Mouse (Mus musculus): ENCODE data around the gene Mcu. TPM values are rescaled to one million over a fixed set of nuclear protein-coding genes. Genes with fewer than 3 reads are reported as not detected.

The Mcu gene
- polyA plus RNA-seq, 2 experiments, result 3.5 to 7.9 TPM

DNA sequence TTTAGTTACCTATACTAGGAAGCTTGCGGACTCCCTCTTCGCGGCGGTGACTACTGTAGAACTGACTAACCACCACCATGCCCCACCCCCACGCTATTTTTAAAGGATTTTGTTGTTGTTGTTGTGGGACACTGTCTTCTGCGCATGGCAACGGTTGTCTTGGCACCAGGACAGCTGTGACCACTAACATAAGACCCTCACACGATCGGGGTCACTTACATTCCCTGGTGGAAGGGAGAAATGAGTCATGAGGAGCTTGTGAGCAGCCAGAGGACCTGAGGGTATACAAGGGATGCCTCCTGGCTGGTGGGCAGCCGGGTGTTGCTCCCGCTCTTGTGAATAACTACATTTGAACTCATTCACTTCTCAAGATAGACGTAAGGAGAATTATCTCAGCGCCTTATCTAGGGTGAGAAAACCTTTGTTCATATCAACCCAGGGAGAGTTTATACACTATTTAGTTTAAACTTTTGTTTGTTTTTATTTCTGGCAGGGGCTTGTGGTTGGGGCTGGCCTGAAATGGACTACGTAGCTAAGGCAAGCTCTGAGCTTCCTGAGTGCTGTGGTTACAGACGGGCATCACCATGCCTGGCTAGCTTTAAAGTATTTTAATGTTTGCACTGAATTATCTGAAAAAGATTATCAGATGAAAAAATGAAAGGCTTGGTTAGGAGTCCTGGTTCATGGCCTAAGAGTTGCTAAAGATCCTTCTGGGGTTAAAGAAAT lies 101.6 kb downstream of the Mcu start:
- WGBS (ENCODE audit: insufficient replicate concordance), result 65% methylated on average over 15 of the region's 15 CpGs
- DNase-seq (ENCODE audit: low read depth in 3 of 3, low spot score in 3 of 3), result no peak

DNA sequence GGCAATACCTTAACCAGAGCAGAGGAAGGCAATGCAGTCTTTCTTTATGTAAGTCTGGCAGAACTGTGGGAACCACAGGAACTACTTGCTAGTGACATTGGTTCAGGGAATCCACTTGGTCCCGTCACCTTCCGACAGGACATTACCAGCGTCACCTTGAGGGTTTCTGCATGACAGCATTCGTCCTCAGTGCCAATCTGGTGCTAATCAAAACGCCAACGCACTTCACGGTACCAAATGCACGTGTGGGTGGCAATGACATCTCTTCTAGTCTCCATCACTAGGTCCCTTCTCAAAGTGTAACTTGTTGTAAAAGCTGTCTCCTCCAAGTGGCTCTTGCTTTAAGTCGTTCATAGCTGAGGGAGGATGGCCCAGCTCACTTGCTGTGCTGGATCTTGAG lies 104.3 kb downstream of the Mcu start:
- Histone ChIP-seq H3K4me3 (ENCODE audit: insufficient read depth in 1 of 2, low read depth in 2 of 2, low read length in 2 of 2) (no peak overlapping the region), H3K36me3 (replicated peaks; ENCODE audit: control insufficient read depth, insufficient read depth, low read depth) (no peaks in the 10 kb centered on the region), H3K4me2 (ENCODE audit: low read depth) (no peak overlapping the region), H3K4me1 (replicated peaks; ENCODE audit: control insufficient read depth in 2 of 2, insufficient read depth in 2 of 2, low read length in 1 of 2) (peaks cover 0 to 6% of the 10 kb centered on the region in 2 experiments; a peak in 2 of 4 replicates), H3K27ac (no peak overlapping the region), H3K9me3 (ENCODE audit: control insufficient read depth, low read length) (no peaks in the 10 kb centered on the region), H3K27me3 (ENCODE audit: control insufficient read depth, insufficient read depth, low read length) (no peaks in the 10 kb centered on the region), H3K9ac (replicated peaks) (no peak overlapping the region)
- no peak for ATAC-seq (ENCODE audit: insufficient read depth)
- no peak for DNase-seq (ENCODE audit: low read depth in 3 of 3, low spot score in 3 of 3)
- 71% methylated on average over 9 of the region's 9 CpGs for WGBS (ENCODE audit: insufficient replicate concordance)
- no peak for TF ChIP-seq EP300 (IDR thresholded peaks at IDR 0.05; ENCODE audit: low read depth)

More for the DNA sequence above, 101.6 kb downstream of the Mcu start:
- peaks cover 0 to 6% of the 10 kb centered on the region in 2 experiments; a peak in 2 of 4 replicates for H3K4me1 ChIP-seq (replicated peaks; ENCODE audit: control insufficient read depth in 2 of 2, insufficient read depth in 2 of 2, low read length in 1 of 2)
- H3K27me3 ChIP-seq (ENCODE audit: control insufficient read depth, insufficient read depth, low read length), result no peaks in the 10 kb centered on the region
- no peaks in the 10 kb centered on the region for H3K36me3 ChIP-seq (replicated peaks; ENCODE audit: control insufficient read depth, insufficient read depth, low read depth)
- no peaks in the 10 kb centered on the region for H3K9me3 ChIP-seq (ENCODE audit: control insufficient read depth, low read length)
- no peak overlapping the region for H3K27ac ChIP-seq
- no peak overlapping the region for H3K4me3 ChIP-seq (ENCODE audit: insufficient read depth in 1 of 2, low read depth in 2 of 2, low read length in 2 of 2)
- TF ChIP-seq CTCF (IDR thresholded peaks at IDR 0.05; ENCODE audit: low read depth) (no peak), EP300 (IDR thresholded peaks at IDR 0.05; ENCODE audit: low read depth) (no peak)
- no peak overlapping the region for H3K9ac ChIP-seq (replicated peaks)
- H3K4me2 ChIP-seq (ENCODE audit: low read depth), result no peak overlapping the region
- ATAC-seq (ENCODE audit: insufficient read depth), result no peak

DNA sequence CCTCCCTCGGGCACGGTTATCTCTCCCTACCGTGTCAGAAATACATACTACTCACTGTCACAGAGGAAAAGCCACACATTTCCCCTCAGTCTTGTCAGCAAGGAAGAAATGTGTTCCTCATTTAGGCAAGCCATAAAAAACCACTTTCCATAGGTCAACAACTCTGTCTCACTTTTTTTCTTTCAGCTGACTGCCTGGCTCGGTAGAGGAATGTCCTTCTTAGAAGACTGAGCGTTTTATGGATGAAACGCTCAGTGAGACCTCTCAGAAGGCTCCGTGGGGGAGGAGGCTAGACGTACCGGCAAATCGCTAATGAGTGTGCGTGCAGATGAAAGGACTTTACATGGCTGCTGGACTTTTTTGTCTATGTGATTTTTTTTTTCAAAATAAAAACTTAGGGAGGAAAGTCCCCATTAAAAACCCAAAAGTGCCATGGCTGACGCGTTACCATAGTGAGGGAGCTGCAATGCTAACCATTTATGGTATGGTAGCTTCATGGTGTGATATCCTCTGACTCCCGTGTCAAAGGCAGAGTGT lies 105.0 kb downstream of the Mcu start:
- ATAC-seq (ENCODE audit: insufficient read depth), result no peak
- 35% methylated on average over 14 of the region's 14 CpGs for WGBS (ENCODE audit: insufficient replicate concordance)
- Histone ChIP-seq H3K27ac (no peak overlapping the region), H3K4me1 (replicated peaks; ENCODE audit: control insufficient read depth in 2 of 2, insufficient read depth in 2 of 2, low read length in 1 of 2) (peaks cover 0 to 6% of the 10 kb centered on the region in 2 experiments; a peak in 2 of 4 replicates), H3K4me2 (ENCODE audit: low read depth) (no peak overlapping the region), H3K9me3 (ENCODE audit: control insufficient read depth, low read length) (no peaks in the 10 kb centered on the region), H3K27me3 (ENCODE audit: control insufficient read depth, insufficient read depth, low read length) (no peaks in the 10 kb centered on the region), H3K36me3 (replicated peaks; ENCODE audit: control insufficient read depth, insufficient read depth, low read depth) (no peaks in the 10 kb centered on the region), H3K9ac (replicated peaks) (no peak overlapping the region), H3K4me3 (ENCODE audit: insufficient read depth in 1 of 2, low read depth in 2 of 2, low read length in 2 of 2) (no peak overlapping the region)
- TF ChIP-seq EP300 (IDR thresholded peaks at IDR 0.05; ENCODE audit: low read depth) (no peak), CTCF (IDR thresholded peaks at IDR 0.05; ENCODE audit: low read depth) (no peak)
- no peak for DNase-seq (ENCODE audit: low read depth in 3 of 3, low spot score in 3 of 3)

DNA sequence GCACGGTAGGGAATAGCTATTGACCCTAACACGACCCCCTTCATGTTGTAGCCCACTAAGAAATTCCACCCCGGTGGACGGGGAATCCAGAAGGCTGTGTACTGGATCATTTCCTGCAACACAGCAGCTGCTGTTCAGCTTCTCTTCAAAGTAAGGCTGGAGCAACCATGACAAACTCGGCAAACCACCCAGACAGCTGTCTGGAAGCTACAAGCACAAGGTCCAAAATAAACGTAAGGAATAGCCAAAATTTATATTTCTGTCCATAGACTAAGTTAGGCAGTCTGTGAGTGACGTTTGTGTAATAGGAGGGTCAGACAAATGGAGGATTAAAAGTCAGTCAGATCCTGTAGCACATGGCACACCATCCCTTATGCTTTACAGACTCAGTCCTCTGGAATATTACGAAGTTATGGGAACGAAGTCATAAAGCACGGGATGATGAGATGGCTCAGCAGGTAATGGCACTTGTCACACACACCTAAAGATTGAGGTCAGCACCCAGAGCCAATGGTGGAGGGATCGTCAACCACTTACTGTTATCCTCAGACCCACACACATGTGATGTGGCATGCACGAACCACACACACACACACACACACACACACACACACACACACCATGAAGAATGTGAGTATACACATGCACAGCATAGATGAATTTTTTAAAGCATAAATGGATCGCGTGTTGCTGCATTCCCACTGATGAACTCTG lies 105.6 kb downstream of the Mcu start:
- no peak for TF ChIP-seq EP300 (IDR thresholded peaks at IDR 0.05; ENCODE audit: low read depth)
- TF ChIP-seq CTCF (IDR thresholded peaks at IDR 0.05; ENCODE audit: low read depth), result no peak
- Histone ChIP-seq H3K4me3 (ENCODE audit: insufficient read depth in 1 of 2, low read depth in 2 of 2, low read length in 2 of 2) (no peak overlapping the region), H3K36me3 (replicated peaks; ENCODE audit: control insufficient read depth, insufficient read depth, low read depth) (no peaks in the 10 kb centered on the region), H3K9me3 (ENCODE audit: control insufficient read depth, low read length) (no peaks in the 10 kb centered on the region), H3K9ac (replicated peaks) (no peak overlapping the region), H3K4me1 (replicated peaks; ENCODE audit: control insufficient read depth in 2 of 2, insufficient read depth in 2 of 2, low read length in 1 of 2) (peaks cover 0 to 6% of the 10 kb centered on the region in 2 experiments; a peak in 2 of 4 replicates), H3K27me3 (ENCODE audit: control insufficient read depth, insufficient read depth, low read length) (no peaks in the 10 kb centered on the region), H3K27ac (no peak overlapping the region), H3K4me2 (ENCODE audit: low read depth) (no peak overlapping the region)
- DNase-seq (ENCODE audit: low read depth in 3 of 3, low spot score in 3 of 3), result no peak
- ATAC-seq (ENCODE audit: insufficient read depth), result no peak
- 52% methylated on average over 14 of the region's 14 CpGs for WGBS (ENCODE audit: insufficient replicate concordance)

DNA sequence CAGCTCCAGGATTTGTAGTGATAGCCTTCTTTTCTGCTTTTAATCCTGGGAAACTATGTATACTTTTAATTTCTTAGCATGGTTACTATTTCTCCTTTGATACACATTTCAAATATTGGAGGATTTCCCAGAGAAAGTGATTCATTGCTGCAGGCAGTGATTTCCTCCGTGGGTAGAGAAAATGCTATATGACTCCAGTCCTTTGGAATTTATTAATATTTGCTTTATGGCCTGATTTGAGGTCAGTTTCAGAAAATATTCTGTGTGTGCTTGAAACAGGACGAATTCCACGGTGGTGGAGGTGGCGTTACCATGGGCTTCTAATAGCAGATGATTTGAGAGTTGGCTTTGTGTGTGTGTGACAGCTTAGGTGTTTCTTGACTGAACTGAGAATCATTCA lies 107.3 kb downstream of the Mcu start:
- 66% methylated on average over 4 of the region's 4 CpGs for WGBS (ENCODE audit: insufficient replicate concordance)

More for the DNA sequence above, 107.3 kb downstream of the Mcu start:
- Histone ChIP-seq H3K4me1 (replicated peaks; ENCODE audit: control insufficient read depth in 2 of 2, insufficient read depth in 2 of 2, low read length in 1 of 2) (peaks cover 0 to 6% of the 10 kb centered on the region in 2 experiments; a peak in 2 of 4 replicates), H3K27me3 (ENCODE audit: control insufficient read depth, insufficient read depth, low read length) (no peaks in the 10 kb centered on the region), H3K9ac (replicated peaks) (no peak overlapping the region), H3K27ac (no peak overlapping the region), H3K4me2 (ENCODE audit: low read depth) (no peak overlapping the region), H3K9me3 (ENCODE audit: control insufficient read depth, low read length) (no peaks in the 10 kb centered on the region), H3K36me3 (replicated peaks; ENCODE audit: control insufficient read depth, insufficient read depth, low read depth) (no peaks in the 10 kb centered on the region), H3K4me3 (ENCODE audit: insufficient read depth in 1 of 2, low read depth in 2 of 2, low read length in 2 of 2) (no peak overlapping the region)
- no peak for TF ChIP-seq EP300 (IDR thresholded peaks at IDR 0.05; ENCODE audit: low read depth)
- no peak for TF ChIP-seq CTCF (IDR thresholded peaks at IDR 0.05; ENCODE audit: low read depth)
- DNase-seq (ENCODE audit: low read depth in 3 of 3, low spot score in 3 of 3) (no peak), ATAC-seq (ENCODE audit: insufficient read depth) (no peak)

Measured in liver, embryonic 14.5 days (tissue).